Mouse (Mus musculus): ENCODE data around the gene Krtap4-13. TPM values are rescaled to one million over a fixed set of nuclear protein-coding genes. Genes with fewer than 3 reads are reported as not detected.
"Not testable (repeated sequence)": the region's sequence is repeated elsewhere in the genome, so short reads cannot be mapped to it uniquely, and the experiment has no call there.

The Krtap4-13 gene
- not detected in 2 replicates for total RNA-seq (2021)
- long read RNA-seq, experiment 1, result 0 reads
- long read RNA-seq, experiment 2, result 0 reads

DNA sequence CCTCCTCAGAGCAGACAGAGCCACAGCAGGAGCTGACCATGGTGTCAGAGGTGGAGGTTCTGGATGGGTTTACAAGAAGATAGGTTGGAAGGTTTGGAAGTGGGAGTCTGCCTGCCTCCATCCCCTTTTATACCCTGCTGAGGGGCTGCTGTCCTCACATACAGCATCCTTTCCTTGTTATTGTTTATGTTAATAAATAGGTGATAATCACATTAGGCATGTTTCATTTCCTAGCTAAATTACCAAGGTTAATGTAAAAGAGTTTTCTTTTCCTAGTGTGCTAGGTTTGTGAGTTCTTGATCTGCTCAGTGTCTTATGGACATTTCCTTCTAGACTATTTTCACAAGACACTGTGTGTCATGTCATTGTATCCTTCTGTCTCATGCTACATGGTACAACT, at the start of gene Krtap4-13:
TSS of gene Krtap4-13 (minus strand) at position 101 of the 400 bp plus-strand sequence.
- not testable (repeated sequence) for DNase-seq

DNA sequence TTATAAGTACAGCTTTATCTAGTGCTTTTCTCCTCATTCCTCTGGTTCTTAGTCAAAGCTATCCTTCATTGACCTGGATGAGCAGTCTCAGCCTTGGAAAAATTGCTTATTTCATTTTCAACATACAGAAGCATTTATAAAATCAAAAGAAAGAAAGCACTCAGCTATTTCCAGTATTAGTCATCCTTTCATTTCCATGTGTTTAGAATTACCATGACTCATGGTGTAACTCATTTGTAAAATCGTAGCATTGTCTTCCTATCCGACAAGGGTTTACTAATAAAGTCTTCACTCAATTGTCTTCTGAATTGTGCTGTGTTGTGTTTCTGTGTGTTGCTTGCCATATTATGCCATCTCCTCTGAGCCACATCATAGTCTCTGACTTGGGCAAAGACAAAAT, 49.1 kb upstream of the Krtap4-13 start:
- DNase-seq, result no peak

DNA sequence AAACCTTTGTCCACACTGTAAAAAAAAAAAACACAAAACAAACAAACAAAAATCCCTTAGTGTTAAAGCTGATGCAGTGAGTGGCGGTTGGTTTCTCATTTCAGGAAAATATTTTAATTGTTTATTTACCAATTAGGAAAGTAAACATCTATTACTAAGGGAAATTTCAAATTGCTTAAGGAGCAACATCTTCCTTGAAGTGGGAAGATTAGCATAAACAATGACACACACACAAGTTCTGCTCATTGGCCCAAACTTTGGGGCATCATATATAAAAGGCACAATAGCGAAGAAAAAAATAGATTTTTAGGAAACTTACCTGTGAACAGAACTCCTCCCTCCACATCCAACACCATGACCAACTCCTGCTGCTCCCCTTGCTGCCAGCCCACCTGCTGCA, 47.9 kb upstream of the Krtap4-13 start, which contains the start of gene Gm11568:
TSS of gene Gm11568 (plus strand) at position 301 of the 400 bp plus-strand sequence.
- DNase-seq, result no peak

DNA sequence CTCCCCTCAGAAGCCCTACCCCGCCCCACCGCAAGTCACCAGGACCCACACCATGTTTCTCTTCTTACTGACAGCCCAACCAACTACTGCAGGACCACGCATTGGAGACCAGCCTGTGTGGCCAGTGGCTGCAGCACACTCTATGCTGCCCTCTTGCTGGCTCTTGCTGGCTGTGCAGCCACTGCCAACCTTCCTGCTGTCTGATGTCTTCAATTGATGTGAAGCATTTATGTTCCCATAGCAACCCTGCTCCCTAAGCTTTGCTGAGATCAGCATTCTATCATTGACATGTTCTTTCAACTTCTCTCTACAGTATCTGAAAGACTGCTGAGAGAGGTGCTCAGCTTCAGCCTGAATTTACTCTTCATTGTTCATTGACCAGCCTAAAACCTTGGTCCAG, 44.4 kb upstream of the Krtap4-13 start:
- peak; percentile 10 for DNase-seq

DNA sequence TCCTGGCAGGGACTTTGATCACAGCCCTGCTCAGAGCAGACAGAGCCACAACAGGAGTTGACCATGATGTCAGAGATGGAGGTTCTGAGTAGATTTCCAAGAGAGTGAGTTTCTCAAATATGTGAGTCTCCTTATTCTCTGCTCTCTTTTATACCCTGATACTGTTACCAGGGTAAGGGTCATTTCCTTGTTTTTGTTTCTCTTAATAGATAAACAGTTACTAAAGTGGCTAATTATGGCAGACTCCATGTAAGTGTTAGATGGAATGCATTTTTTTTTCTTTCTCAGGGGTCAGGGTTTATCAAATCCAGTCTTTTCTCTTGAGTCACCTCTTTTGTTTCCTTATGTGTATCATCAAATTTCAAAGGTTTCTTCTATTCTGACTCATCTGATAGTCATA, 41.8 kb upstream of the Krtap4-13 start, which contains the start of gene Krtap4-16:
TSS of gene Krtap4-16 (minus strand) at position 101 of the 400 bp plus-strand sequence.
- DNase-seq, result no peak

DNA sequence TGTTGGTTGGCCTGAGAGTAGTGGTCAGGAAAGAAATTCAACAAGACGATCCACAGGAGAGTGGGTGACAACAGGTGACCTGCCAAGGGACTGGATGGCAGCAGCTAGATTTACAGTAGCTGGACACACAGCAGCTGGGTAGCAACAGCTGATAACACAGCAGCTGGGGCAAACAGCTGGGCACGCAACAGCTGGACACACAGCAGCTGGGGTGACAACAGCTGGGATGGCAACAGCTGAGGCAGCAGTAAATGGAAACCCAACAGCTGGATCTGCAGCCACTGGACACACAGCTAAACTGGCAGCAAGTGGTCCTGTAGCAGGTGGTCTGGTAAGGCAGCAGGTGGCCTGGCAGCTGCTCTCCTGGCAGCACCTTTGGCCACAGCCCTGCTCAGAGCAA, 37.1 kb upstream of the Krtap4-13 start:
- DNase-seq, result no peak

DNA sequence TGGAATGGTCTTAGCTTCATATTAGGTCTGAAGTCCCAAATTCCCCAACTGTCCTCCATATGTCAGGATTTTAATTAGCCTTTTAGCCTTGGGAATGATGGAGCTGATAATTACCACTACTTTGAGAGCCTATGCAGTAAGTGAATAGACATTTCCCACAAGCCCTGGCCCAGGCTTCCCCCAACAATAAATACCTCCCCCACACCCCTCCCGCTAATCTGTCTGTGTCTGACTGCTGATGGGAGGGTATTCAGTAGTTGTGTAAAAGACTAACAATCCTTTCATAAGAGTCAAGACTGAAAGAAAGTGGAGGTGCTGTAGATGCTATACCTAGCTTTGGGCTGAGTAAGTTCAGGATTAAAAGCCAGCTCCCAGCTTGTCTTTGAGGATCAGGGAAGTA, 32.5 kb upstream of the Krtap4-13 start:
- no peak for DNase-seq

DNA sequence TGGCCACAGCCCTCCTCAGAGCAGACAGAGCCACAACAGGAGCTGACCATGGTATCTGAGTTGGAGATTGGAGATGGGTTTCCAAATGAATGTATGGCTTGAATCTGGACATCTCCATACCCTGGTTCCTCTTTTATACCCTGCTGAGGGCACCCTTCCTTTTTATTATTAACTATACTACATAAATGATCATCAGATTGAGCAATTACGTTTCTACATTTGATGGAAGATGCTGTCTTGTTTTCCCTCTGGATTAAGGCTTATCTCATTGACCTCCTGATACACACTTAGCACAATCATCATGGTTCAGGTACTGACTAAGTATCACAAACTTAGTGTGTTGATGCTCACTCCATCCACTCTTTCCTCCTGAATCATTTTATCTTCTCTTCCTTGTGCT, 28.3 kb upstream of the Krtap4-13 start, which contains the start of gene 2300003K06Rik:
TSS of gene 2300003K06Rik (minus strand) at position 101 of the 400 bp plus-strand sequence.
- no peak for DNase-seq

DNA sequence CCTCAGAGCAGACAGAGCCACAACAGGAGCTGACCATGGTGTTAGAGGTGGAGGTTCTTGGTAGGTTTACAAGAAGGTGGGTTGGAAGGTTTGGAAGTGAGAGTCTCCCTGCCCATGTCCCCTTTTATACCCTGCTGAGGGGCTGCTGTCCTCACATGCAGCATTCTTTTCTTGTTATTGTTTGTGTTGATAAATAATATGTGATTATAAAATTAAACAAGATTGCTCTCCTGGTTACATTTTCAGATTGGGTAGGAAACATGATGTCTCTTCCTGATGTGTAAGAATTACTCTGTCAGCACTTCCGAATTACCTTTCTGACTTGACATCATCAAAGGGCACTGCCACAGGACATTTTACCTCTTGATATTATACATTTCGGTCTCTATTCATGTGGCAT, 5.9 kb upstream of the Krtap4-13 start, which contains the start of gene Gm11564:
TSS of gene Gm11564 (minus strand) at position 101 of the 400 bp plus-strand sequence.
- not testable (repeated sequence) for DNase-seq

DNA sequence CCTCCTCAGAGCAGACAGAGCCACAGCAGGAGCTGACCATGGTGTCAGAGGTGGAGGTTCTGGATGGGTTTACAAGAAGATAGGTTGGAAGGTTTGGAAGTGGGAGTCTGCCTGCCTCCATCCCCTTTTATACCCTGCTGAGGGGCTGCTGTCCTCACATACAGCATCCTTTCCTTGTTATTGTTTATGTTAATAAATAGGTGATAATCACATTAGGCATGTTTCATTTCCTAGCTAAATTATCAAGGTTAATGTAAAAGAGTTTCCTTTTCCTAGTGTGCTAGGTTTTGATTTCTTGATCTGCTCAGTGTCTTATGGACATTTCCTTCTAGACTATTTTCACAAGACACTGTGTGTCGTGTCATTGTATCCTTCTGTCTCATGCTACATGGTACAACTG, 5.3 kb downstream of the Krtap4-13 start, which contains the start of gene Gm11554:
TSS of gene Gm11554 (minus strand) at position 101 of the 400 bp plus-strand sequence.
- DNase-seq, result not testable (repeated sequence)

DNA sequence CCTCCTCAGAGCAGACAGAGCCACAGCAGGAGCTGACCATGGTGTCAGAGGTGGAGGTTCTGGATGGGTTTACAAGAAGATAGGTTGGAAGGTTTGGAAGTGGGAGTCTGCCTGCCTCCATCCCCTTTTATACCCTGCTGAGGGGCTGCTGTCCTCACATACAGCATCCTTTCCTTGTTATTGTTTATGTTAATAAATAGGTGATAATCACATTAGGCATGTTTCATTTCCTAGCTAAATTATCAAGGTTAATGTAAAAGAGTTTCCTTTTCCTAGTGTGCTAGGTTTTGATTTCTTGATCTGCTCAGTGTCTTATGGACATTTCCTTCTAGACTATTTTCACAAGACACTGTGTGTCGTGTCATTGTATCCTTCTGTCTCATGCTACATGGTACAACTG, 10.9 kb downstream of the Krtap4-13 start, which contains the start of gene Gm11569:
TSS of gene Gm11569 (minus strand) at position 101 of the 400 bp plus-strand sequence.
- DNase-seq, result not testable (repeated sequence)

DNA sequence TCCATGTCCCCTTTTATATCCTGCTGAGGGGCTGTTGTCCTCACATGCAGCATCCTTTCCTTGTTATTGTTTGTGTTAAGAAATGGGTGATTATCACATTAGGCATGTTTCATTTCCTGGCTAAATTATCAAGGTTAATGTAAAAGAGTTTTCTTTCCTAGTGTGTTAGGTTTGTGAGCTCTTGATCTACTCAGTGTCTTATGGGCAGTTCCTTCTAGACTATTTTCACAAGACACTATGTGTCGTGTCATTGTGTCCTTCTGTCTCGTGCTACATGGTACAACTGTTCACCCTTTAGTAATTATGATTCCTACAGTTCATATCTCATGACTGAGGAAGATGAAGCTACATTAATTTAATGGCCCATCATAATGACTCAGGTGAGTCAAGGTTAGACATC, 16.3 kb downstream of the Krtap4-13 start, which contains the start of gene Gm11596:
TSS of gene Gm11596 (minus strand) at position 101 of the 400 bp plus-strand sequence.
- no peak for DNase-seq

DNA sequence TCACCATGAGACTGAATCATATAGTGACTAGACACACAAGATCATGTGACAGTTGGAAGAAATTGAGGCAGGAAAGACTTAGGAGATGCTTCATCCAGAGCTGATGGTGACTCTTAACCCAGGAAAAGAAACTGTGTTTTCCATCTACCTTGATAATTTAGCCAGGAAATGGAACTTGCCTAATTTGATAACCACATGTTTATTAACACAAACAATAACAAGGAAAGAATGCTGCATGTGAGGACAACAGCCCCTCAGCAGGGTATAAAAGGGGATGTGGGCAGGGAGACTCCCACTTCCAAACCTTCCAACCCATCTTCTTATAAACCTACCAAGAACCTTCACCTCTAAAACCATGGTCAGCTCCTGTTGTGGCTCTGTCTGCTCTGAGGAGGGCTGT, 24.8 kb downstream of the Krtap4-13 start, which contains the start of gene Krtap4-9:
TSS of gene Krtap4-9 (plus strand) at position 301 of the 400 bp plus-strand sequence.
- DNase-seq, result not testable (repeated sequence)

DNA sequence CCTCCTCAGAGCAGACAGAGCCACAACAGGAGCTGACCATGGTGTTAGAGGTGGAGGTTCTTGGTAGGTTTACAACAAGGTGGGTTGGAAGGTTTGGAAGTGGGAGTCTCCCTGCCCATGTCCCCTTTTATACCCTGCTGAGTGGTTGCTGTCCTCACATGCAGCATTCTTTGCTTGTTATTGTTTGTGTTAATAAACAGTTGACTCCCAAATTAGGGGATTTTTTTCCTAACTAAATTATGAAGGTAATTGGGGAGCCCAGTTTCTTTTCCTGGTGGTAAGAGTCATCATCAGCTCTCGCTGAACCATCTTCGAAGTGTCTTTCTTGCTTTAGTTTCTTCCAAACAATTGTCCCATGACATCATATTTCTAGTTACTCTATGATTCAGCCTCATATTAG, 29.1 kb downstream of the Krtap4-13 start, which contains the start of gene Krtap4-8:
TSS of gene Krtap4-8 (minus strand) at position 101 of the 400 bp plus-strand sequence.
- DNase-seq, result no peak

DNA sequence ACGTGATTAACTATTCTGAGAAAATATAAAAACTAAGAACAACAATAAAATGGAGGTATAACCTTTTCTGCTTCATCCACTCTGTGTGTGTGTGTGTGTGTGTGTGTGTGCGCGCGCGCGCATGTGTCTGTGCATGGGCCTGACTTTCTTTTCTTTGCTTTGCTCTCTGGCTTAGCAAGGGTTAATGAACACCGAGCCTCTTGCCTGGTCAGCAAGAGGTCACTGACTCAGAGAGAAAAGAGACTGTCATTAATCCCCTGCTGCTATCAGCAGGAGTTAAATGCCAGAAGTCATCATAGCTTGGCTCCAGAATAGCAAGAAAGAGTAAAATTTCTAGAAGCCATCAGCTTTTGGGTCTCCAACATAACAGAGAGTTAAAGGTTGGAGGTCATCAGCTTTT, 31.3 kb downstream of the Krtap4-13 start:
- DNase-seq, result no peak

DNA sequence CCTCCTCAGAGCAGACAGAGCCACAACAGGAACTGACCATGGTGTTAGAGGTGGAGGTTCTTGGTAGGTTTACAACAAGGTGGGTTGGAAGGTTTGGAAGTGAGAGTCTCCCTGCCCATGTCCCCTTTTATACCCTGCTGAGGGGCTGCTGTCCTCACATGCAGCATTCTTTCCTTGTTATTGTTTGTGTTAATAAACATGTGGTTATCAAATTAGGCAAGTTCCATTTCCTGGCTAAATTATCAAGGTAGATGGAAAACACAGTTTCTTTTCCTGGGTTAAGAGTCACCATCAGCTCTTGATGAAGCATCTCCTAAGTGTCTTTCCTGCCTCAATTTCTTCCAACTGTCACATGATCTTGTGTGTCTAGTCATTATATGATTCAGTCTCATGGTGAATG, 36.9 kb downstream of the Krtap4-13 start, which contains the start of gene Gm11595:
TSS of gene Gm11595 (minus strand) at position 101 of the 400 bp plus-strand sequence.
- not testable (repeated sequence) for DNase-seq

DNA sequence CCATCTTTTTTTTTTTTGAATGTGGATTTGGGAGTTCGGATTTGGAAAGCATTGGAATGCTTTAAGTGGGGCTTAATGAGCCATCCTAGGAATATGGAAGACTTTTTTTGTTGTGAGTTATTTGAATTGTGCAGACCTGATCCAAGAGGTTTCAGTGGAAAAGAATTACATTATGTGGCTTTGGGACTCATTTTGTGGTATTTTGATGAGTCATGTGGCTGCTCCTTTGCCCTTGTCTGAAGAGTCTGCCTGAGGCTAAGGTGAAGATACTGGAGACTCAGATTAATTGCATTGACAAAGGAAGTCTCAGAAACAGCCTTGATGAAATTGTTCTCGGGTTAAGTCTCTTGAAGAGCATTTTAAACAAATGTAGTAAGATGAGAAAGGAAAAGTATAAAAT, 41.3 kb downstream of the Krtap4-13 start:
- no peak for DNase-seq

Other genes with a start within 250 kb of the Krtap4-13 start
- gene Krtap3-1, start 243.3 kb downstream of the Krtap4-13 start, total RNA-seq (2021), result not detected in 2 replicates
- not detected in 2 replicates for gene Krtap1-5, start 228.9 kb downstream of the Krtap4-13 start, total RNA-seq (2021)
- gene Krtap1-4, start 226.2 kb downstream of the Krtap4-13 start, total RNA-seq (2021), result not detected in 2 replicates
- gene Krtap1-3, start 218.6 kb downstream of the Krtap4-13 start, total RNA-seq (2021), result not detected in 2 replicates
- not detected in 2 replicates for gene Krtap9-3, start 211.8 kb downstream of the Krtap4-13 start, total RNA-seq (2021)
- gene Gm11938, start 206.6 kb downstream of the Krtap4-13 start, total RNA-seq (2021), result not detected in 2 replicates
- gene Gm11937, start 199.7 kb downstream of the Krtap4-13 start, total RNA-seq (2021), result not detected in 2 replicates
- gene Krtap2-4, start 195.0 kb downstream of the Krtap4-13 start, total RNA-seq (2021), result not detected in 2 replicates
- gene Gm11562, start 189.5 kb downstream of the Krtap4-13 start, total RNA-seq (2021), result not detected in 2 replicates
- gene Krtap4-1, start 181.7 kb downstream of the Krtap4-13 start, total RNA-seq (2021), result not detected in 2 replicates
- gene Krtap4-2, start 174.8 kb downstream of the Krtap4-13 start, total RNA-seq (2021), result not detected in 2 replicates
- not detected in 2 replicates for gene Krtap4-7, start 165.8 kb downstream of the Krtap4-13 start, total RNA-seq (2021)
- gene Gm11555, start 159.7 kb downstream of the Krtap4-13 start, total RNA-seq (2021), result not detected in 2 replicates
- not detected in 2 replicates for gene Gm11563, start 150.9 kb downstream of the Krtap4-13 start, total RNA-seq (2021)
- not detected in 2 replicates for gene Krtap4-6, start 143.9 kb downstream of the Krtap4-13 start, total RNA-seq (2021)
- not detected in 2 replicates for gene Gm14190, start 119.2 kb downstream of the Krtap4-13 start, total RNA-seq (2021)
- gene Gm14180, start 75.6 kb downstream of the Krtap4-13 start, total RNA-seq (2021), result not detected in 2 replicates
- not detected in 2 replicates for gene Gm11595, start 37.0 kb downstream of the Krtap4-13 start, total RNA-seq (2021)
- gene Krtap4-8, start 29.2 kb downstream of the Krtap4-13 start, total RNA-seq (2021), result not detected in 2 replicates
- not detected in 2 replicates for gene Krtap4-9, start 24.7 kb downstream of the Krtap4-13 start, total RNA-seq (2021)
- gene Gm11596, start 16.4 kb downstream of the Krtap4-13 start, total RNA-seq (2021), result not detected in 2 replicates
- gene Gm11569, start 11.0 kb downstream of the Krtap4-13 start, total RNA-seq (2021), result not detected in 2 replicates
- gene Gm11554, start 5.4 kb downstream of the Krtap4-13 start, total RNA-seq (2021), result not detected in 2 replicates
- not detected in 2 replicates for gene Gm11564, start 5.8 kb upstream of the Krtap4-13 start, total RNA-seq (2021)
- gene 2300003K06Rik, start 28.2 kb upstream of the Krtap4-13 start, total RNA-seq (2021), result not detected in 2 replicates
- gene Krtap4-16, start 41.7 kb upstream of the Krtap4-13 start, total RNA-seq (2021), result not detected in 2 replicates
- gene Gm11568, start 48.0 kb upstream of the Krtap4-13 start, total RNA-seq (2021), result not detected in 2 replicates
- gene Gm11559, start 54.6 kb upstream of the Krtap4-13 start, total RNA-seq (2021), result not detected in 2 replicates
- not detected in 2 replicates for gene Krtap9-1, start 63.5 kb upstream of the Krtap4-13 start, total RNA-seq (2021)
- gene Gm11567, start 69.3 kb upstream of the Krtap4-13 start, total RNA-seq (2021), result not detected in 2 replicates
- not detected in 2 replicates for gene Krtap31-1, start 98.0 kb upstream of the Krtap4-13 start, total RNA-seq (2021)
- not detected in 2 replicates for gene Gm11565, start 104.9 kb upstream of the Krtap4-13 start, total RNA-seq (2021)
- gene Krtap31-2, start 126.4 kb upstream of the Krtap4-13 start, total RNA-seq (2021), result not detected in 2 replicates
- gene Krtap9-5, start 138.6 kb upstream of the Krtap4-13 start, total RNA-seq (2021), result not detected in 2 replicates
- not detected in 2 replicates for gene Krtap29-1, start 169.2 kb upstream of the Krtap4-13 start, total RNA-seq (2021)
- gene Krtap16-1, start 176.7 kb upstream of the Krtap4-13 start, total RNA-seq (2021), result not detected in 2 replicates
- gene Krtap17-1, start 184.1 kb upstream of the Krtap4-13 start, total RNA-seq (2021), result not detected in 2 replicates
- not detected in 2 replicates for gene Krt33a, start 206.3 kb upstream of the Krtap4-13 start, total RNA-seq (2021)
- gene Krt33b, start 220.0 kb upstream of the Krtap4-13 start, total RNA-seq (2021), result not detected in 2 replicates
- not detected in 2 replicates for gene Krt34, start 231.7 kb upstream of the Krtap4-13 start, total RNA-seq (2021)
- gene Krt31, start 240.7 kb upstream of the Krtap4-13 start, total RNA-seq (2021), result not detected in 2 replicates

Measured in adrenal gland, postnatal 14 days (tissue).